Mouse (Mus musculus): Measurements from ENCODE around the gene Trpc1. TPM values are rescaled to one million over a fixed set of nuclear protein-coding genes. Genes with fewer than 3 reads are reported as not detected.

Trpc1 gene
- 0.66 TPM in 1 of 2 replicates, not detected in the other for total RNA-seq (2015)
- total RNA-seq (2017), result 0.12 TPM in 1 of 2 replicates, not detected in the other

DNA sequence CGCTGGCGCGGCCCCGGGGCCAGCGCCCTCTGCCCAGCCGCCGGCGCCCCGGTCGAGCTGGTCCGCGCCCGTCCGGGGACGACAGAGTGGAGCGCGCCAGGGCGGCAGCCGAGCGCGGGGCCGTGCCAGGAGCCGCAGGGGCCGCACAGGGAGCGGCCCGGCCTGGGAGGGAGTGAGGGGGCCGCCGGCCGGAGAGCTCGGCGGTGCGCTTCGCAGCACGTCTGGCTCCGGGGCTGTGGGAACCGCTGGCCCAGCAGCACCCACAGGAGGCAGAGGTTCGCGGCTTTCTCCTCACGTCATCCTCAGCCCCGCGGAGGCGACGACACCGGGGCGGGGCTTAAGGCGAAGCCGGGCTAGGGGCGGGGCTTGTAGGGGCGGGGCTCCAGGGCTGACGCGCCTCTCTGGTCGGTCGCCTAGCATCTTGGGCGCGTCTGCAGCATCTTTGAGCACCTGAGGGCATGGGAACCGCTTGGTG is at the start of gene Trpc1:
TSS of gene Trpc1 (minus strand) at position 339 of the 475 bp plus-strand sequence.
- ATAC-seq (ENCODE audit: poor library complexity, severe bottlenecking), result peak; percentile 92

- no peak for ATAC-seq (ENCODE audit: poor library complexity, severe bottlenecking)
Observed at GRCm38 (mm10) chr9:95796323-95796722, 46.1 kb upstream of the Trpc1 start.

- ATAC-seq (ENCODE audit: poor library complexity, severe bottlenecking), result no peak
Observed at GRCm38 (mm10) chr9:95795844-95796243, 45.7 kb upstream of the Trpc1 start.

- no peak for ATAC-seq (ENCODE audit: poor library complexity, severe bottlenecking)
Observed at GRCm38 (mm10) chr9:95795077-95795784, 45.1 kb upstream of the Trpc1 start.

GRCm38 (mm10) chr9:95793986-95794744 is 44.0 kb upstream of the Trpc1 start:
- ATAC-seq (ENCODE audit: poor library complexity, severe bottlenecking), result no peak

GRCm38 (mm10) chr9:95784888-95785511 is 34.8 kb upstream of the Trpc1 start:
- no peak for ATAC-seq (ENCODE audit: poor library complexity, severe bottlenecking)

DNA sequence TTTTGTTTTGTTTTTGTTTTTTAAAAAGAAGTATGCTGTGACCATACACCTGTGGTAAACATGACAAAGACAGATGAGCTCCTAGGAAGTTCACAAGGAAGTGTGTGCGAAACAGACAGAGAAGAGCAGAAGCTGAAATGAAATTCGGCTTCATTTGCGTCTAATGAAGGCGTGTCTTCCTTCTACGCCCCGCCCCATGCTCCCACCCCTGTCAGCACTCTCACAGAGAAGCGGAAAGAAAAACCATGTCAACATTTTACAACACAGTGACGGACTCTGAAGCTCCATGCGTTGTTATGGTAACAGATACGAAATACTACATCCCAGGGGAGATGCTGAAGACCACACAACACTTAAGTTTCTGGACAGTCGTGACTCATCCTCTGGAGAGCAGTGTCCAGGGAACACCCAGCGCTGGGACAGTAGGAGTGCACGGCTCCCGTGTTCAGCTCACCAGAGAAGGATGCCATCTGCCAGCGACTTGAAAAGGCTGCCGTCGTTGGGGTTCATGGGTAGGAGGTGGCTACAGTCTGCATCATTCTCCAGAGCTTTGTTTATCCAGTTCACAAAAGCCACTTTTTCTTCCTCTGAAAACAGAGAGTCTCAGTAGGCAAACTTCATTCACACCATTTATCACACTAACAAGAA is 33.6 kb upstream of the Trpc1 start:
- no peak for ATAC-seq (ENCODE audit: poor library complexity, severe bottlenecking)

- ATAC-seq (ENCODE audit: poor library complexity, severe bottlenecking), result no peak
Observed at GRCm38 (mm10) chr9:95771671-95772070, 21.5 kb upstream of the Trpc1 start.

DNA sequence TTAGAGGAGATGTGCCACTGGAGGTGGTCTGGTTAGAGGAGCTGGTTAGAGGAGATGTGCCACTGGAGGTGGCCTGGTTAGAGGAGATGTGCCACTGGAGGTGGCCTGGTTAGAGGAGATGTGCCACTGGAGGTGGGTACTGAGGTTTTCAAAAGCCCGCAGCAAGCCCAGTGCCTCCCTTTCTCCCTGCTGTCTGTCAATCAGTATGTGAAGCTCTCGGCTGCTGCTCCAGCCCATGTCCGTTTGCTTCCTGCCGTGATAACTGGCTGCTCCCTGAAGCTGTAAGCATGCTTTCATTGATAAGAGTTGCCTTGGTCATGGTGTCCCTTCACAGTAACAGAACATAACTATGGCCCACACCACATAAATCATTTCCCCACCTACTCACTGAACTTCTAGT is 13.0 kb upstream of the Trpc1 start:
- no peak for ATAC-seq (ENCODE audit: poor library complexity, severe bottlenecking)

GRCm38 (mm10) chr9:95762228-95762627 is 12.1 kb upstream of the Trpc1 start:
- ATAC-seq (ENCODE audit: poor library complexity, severe bottlenecking), result no peak

- no peak for ATAC-seq (ENCODE audit: poor library complexity, severe bottlenecking)
Observed at GRCm38 (mm10) chr9:95761381-95761780, 11.2 kb upstream of the Trpc1 start.

DNA sequence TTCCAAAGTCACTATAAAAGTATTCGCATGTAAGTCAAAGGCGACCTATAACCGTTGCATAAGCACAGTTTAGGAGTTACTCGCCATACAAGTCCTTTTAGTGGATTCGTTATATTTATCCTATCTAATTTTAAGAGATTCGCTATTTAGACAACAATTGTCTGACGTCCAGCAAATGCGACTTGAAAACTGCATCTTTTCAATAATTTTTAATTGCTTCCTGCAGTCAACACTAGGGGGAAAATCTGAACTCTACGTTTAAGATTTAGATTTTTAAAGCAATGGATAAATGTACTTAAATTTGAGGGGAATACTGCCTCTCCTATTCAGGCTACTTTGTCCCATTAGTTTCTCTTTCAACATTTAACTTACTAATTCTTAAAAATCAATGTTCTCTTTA is 571 bp upstream of the Trpc1 start:
- no peak for ATAC-seq (ENCODE audit: poor library complexity, severe bottlenecking)

- no peak for ATAC-seq (ENCODE audit: poor library complexity, severe bottlenecking)
Observed at GRCm38 (mm10) chr9:95749461-95749928, 680 bp downstream of the Trpc1 start.

- no peak for ATAC-seq (ENCODE audit: poor library complexity, severe bottlenecking)
Observed at GRCm38 (mm10) chr9:95747298-95747697, 2.9 kb downstream of the Trpc1 start.

- ATAC-seq (ENCODE audit: poor library complexity, severe bottlenecking), result no peak
Observed at GRCm38 (mm10) chr9:95744845-95745613, 5.1 kb downstream of the Trpc1 start.

GRCm38 (mm10) chr9:95736238-95736637 is 13.9 kb downstream of the Trpc1 start:
- ATAC-seq (ENCODE audit: poor library complexity, severe bottlenecking), result no peak

- no peak for ATAC-seq (ENCODE audit: poor library complexity, severe bottlenecking)
Observed at GRCm38 (mm10) chr9:95712574-95712973, 37.6 kb downstream of the Trpc1 start.

- ATAC-seq (ENCODE audit: poor library complexity, severe bottlenecking), result no peak
Observed at GRCm38 (mm10) chr9:95708943-95709342, 41.2 kb downstream of the Trpc1 start.

- ATAC-seq (ENCODE audit: poor library complexity, severe bottlenecking), result no peak
Observed at GRCm38 (mm10) chr9:95705371-95705770, 44.8 kb downstream of the Trpc1 start.

GRCm38 (mm10) chr9:95704078-95704477 is 46.1 kb downstream of the Trpc1 start:
- ATAC-seq (ENCODE audit: poor library complexity, severe bottlenecking), result no peak

Data from megakaryocyte, adult 5-6 weeks (primary cell).